Mouse (Mus musculus) lung, embryonic 15.5 days (tissue): ENCODE measurements around the gene Vmn1r213. TPM values are rescaled to one million over a fixed set of nuclear protein-coding genes. Genes with fewer than 3 reads are reported as not detected.

Source experiments
- ATAC-seq: fragments of 200-750 bp; cut with Nextera tagmentation; 2 replicates; pipeline ENCODE4 v1.8.0; 2017; ENCODE audit warnings: moderate number of reproducible peaks, borderline replicate concordance; ENCODE audit not compliant: low FRiP score, low TSS enrichment; ENCODE audit errors: extremely low read depth
- H3K27ac ChIP-seq: fragments of 300-500 bp; sonication (generic); 2 replicates; pipeline ENCODE4 v1.5.1; 2015; ENCODE audit warnings: moderate library complexity, mild to moderate bottlenecking, inconsistent platforms
- H3K27me3 ChIP-seq: fragments of 300-500 bp; sonication (generic); 2 replicates; pipeline ENCODE4 v1.6.1; 2015; ENCODE audit warnings: inconsistent platforms
- H3K36me3 ChIP-seq: fragments of 300-500 bp; sonication (generic); 2 replicates; pipeline ENCODE4 v1.6.1; 2015; ENCODE audit warnings: inconsistent platforms
- H3K4me1 ChIP-seq: fragments of 300-500 bp; sonication (generic); 2 replicates; pipeline ENCODE4 v1.6.1; 2015; ENCODE audit warnings: inconsistent platforms
- H3K4me2 ChIP-seq: fragments of 300-500 bp; sonication (generic); 2 replicates; pipeline ENCODE4 v1.6.1; 2015; ENCODE audit warnings: inconsistent platforms, mild to moderate bottlenecking, moderate library complexity
- H3K4me3 ChIP-seq: fragments of 300-500 bp; sonication (generic); 2 replicates; pipeline ENCODE4 v1.5.1; 2015; ENCODE audit warnings: mild to moderate bottlenecking, inconsistent platforms
- H3K9ac ChIP-seq: fragments of 300-500 bp; sonication (generic); 2 replicates; pipeline ENCODE4 v1.6.1; 2015; ENCODE audit warnings: inconsistent platforms
- H3K9me3 ChIP-seq: fragments of 300-500 bp; sonication (generic); 2 replicates; pipeline ENCODE4 v1.6.1; 2016; ENCODE audit warnings: inconsistent platforms
- WGBS: fragments of 180-500 bp; shearing (Covaris S2); methylation state at CpG from one replicate; pipeline ENCODE4 v1.1.7; 2015; 5-methylcytosine and 5-hydroxymethylcytosine counted together
- polyA plus RNA-seq: library from polyadenylated mRNA; unstranded; fragments of >200 nt; fragmentation: Nextera tagmentation; extraction: Ambion mirVana; gene quantifications from 2 replicates; pipeline ENCODE4 v1.2.1, GENCODE M21; 2015

Vmn1r213 gene
- polyA plus RNA-seq: not detected in 2 replicates

DNA sequence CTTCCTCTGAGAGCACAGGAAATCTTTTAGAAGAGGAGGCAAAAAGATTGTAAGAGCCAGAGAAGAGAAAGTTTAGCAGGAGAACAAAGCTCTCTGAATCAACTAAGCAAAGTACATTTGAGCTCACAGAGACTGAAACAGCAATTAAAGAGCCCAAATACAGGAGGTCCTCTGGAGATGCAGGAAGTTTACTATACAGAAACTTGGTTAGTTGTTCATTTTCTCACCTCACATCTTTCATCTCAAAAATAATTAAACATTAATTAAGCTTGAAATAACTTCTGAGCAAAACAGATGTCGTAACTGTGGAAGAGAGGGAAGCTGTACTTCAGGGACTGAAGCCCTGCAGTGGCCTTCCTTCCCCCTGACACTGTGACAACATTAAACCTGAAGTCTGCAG is at the start of gene Vmn1r213:
Vmn1r213 (plus strand) TSS at position 301 of the 400 bp plus-strand sequence.
- WGBS: 65% methylated on average over 1 of the region's 1 CpGs
- H3K36me3 ChIP-seq: no peaks in the 10 kb centered on the region
- no peak within 1 kb of the TSS for H3K9ac ChIP-seq
- no peak within 1 kb of the TSS for H3K4me2 ChIP-seq
- no peak within 1 kb of the TSS for H3K27ac ChIP-seq
- H3K4me1 ChIP-seq: no peaks in the 10 kb centered on the region
- H3K9me3 ChIP-seq: no peaks in the 10 kb centered on the region
- H3K4me3 ChIP-seq: no peak within 1 kb of the TSS
- no peak for ATAC-seq
- no peaks in the 10 kb centered on the region for H3K27me3 ChIP-seq

DNA sequence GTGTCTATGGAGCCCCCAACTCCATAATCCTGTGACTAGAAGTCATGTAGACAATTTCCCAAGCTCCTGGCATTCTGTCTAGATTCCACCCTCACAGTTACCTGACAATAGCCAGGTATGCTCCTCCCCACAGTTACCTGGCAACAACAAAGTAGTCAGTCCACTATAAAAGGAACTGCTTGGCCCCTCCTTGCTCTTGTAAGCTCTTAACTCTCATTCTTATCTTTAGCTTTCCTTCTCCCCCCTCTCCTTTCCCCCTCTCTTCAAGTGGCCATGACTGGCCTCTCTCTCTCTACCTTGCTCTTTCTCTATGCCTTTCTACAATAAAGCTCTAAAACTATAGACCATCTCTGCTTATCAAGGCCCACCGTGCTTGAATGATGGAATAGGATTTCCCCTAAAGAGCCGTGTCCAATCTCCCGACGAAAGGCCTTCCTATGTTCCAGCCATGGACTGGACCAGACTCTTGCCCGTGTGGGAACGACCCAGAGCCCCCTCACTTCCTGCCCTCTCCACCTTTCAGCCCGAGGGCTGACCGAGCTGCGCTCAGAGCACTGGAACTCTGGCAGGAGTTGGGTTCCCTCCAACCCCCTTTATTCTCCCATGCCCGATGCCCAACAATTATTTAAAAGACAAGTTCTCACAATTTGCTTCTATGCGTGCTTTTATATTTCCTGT is 17.1 kb upstream of the Vmn1r213 start:
- no peaks in the 10 kb centered on the region for H3K4me1 ChIP-seq
- 66% methylated on average over 11 of the region's 11 CpGs for WGBS
- H3K36me3 ChIP-seq: no peaks in the 10 kb centered on the region
- no peaks in the 10 kb centered on the region for H3K9me3 ChIP-seq
- no peak overlapping the region for H3K27ac ChIP-seq
- H3K4me3 ChIP-seq: no peak overlapping the region
- H3K27me3 ChIP-seq: no peaks in the 10 kb centered on the region
- no peak overlapping the region for H3K4me2 ChIP-seq
- ATAC-seq: peak; percentile 77
- no peak overlapping the region for H3K9ac ChIP-seq

DNA sequence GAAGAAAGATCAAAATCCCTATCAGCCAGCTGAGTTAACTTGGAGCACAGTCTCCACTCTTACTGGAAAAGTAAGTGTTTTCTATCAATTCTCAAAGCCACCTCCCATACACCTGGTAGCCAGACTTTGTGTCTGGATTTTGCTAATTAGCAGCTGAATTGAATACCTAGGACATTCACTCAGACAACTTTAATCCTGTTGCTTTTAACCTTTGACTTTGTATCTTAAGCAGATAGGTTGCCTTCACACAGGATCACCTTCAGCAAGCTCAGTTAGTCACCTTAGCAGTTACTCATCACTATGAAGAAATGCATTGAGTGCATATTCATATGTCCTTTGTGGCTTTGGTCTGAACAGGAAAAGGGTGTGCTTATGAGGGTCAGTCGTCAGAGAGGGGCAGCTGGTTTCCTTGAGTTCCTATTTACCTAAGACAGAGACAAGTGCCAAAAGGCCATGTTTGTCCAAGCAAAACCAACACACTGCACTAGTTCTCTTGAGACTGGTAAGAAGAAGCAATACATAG is 15.2 kb upstream of the Vmn1r213 start:
- Histone ChIP-seq H3K27ac (no peak overlapping the region), H3K4me3 (no peak overlapping the region), H3K4me1 (no peaks in the 10 kb centered on the region), H3K4me2 (no peak overlapping the region), H3K27me3 (no peaks in the 10 kb centered on the region), H3K9me3 (no peaks in the 10 kb centered on the region), H3K36me3 (no peaks in the 10 kb centered on the region), H3K9ac (no peak overlapping the region)
- 41% methylated on average over 1 of the region's 1 CpGs for WGBS
- no peak for ATAC-seq

DNA sequence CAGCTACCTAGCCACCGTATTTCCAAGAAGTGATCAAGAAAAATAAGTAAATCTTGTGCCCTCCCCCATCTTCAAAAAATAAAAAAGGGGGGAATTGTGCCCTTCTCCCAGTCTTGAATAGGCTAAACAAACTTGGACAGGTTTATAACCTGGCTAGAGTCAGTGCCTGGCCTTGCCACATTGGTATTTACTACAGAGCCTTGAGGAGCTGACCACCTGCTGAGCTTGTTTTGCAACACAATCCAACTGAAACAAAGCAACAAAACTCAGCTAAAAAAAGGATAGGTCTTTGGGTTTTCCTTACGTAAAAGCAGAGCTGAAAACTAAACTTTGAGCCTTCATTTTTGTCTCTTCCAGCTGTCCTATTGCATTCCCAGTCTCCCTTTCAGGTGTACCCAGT is 14.7 kb upstream of the Vmn1r213 start:
- no peaks in the 10 kb centered on the region for H3K9me3 ChIP-seq
- no peaks in the 10 kb centered on the region for H3K27me3 ChIP-seq
- H3K9ac ChIP-seq: no peak overlapping the region
- no peak overlapping the region for H3K4me3 ChIP-seq
- 55% methylated on average over 2 of the region's 2 CpGs for WGBS
- H3K4me1 ChIP-seq: no peaks in the 10 kb centered on the region
- H3K27ac ChIP-seq: no peak overlapping the region
- no peak for ATAC-seq
- H3K4me2 ChIP-seq: no peak overlapping the region
- H3K36me3 ChIP-seq: no peaks in the 10 kb centered on the region

DNA sequence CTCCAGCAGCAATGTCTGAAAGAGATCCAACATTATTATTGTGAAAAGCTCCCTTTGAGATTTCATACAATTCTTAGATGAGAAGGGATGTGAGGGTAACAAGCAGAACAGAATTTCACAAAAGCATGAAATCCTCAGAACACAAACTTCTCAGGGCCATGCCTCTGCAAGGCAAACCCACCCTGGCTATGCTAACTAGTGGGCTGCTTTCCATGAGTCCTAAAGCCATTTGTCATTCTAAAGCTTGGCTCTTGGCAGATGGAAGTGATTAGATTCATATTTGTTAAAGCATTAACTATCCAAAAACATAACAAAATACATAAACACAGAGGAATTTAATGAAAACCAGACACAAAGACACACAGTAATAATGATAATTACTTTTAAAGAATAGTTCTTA is 10.7 kb downstream of the Vmn1r213 start:
- H3K4me2 ChIP-seq: no peak overlapping the region
- ATAC-seq: no peak
- H3K9ac ChIP-seq: no peak overlapping the region
- H3K36me3 ChIP-seq: no peaks in the 10 kb centered on the region
- no peak overlapping the region for H3K27ac ChIP-seq
- H3K4me1 ChIP-seq: no peaks in the 10 kb centered on the region
- H3K4me3 ChIP-seq: no peak overlapping the region
- H3K27me3 ChIP-seq: no peaks in the 10 kb centered on the region
- no peaks in the 10 kb centered on the region for H3K9me3 ChIP-seq

DNA sequence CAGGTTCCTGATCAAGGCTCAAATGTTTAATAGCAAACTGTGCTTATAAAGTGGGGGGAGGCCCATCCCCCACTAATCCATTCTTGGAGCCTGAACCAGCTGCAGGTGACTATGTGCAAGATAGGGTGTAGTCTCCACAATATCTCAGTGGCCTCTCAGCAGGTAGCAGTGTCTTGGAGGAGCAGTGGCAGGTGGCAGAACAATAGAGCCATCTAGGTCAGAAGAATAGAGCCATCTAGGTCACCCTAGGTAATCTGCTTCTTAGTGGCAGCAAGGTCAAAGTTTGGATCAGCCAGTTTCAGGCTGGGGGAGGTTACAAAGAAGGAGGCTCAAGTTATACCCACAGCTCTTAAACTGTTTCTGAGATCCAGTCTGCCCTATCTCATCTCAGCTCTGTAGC is 17.4 kb downstream of the Vmn1r213 start:
- no peak overlapping the region for H3K4me2 ChIP-seq
- no peaks in the 10 kb centered on the region for H3K27me3 ChIP-seq
- ATAC-seq: no peak
- no peak overlapping the region for H3K4me3 ChIP-seq
- no peaks in the 10 kb centered on the region for H3K4me1 ChIP-seq
- no peaks in the 10 kb centered on the region for H3K36me3 ChIP-seq
- no peak overlapping the region for H3K27ac ChIP-seq
- H3K9ac ChIP-seq: no peak overlapping the region
- no peaks in the 10 kb centered on the region for H3K9me3 ChIP-seq

DNA sequence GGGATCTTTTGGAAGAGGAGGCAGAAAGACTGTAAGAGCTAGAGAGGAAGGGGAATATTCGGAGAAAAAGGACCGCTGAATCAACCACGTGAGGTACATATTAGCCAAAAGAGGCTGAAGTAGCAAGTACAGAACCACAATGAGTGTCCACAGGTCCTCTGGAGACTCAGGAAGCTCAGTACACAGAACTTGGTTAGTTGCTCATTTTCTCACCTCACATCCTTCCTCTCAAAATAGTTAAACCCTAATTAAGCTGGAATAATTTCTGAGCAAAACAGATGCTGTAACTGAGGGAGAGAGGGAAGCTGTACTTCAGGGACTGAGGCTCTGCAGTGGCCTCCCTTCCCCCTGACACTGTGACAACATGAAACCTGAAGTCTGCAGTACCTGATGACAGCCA is 22.7 kb downstream of the Vmn1r213 start, which contains the start of gene Vmn1r214:
Vmn1r214 (plus strand) TSS at position 301 of the 400 bp plus-strand sequence.
- H3K27ac ChIP-seq: no peak within 1 kb of the TSS
- WGBS: 88% methylated on average over 3 of the region's 3 CpGs
- H3K4me2 ChIP-seq: no peak within 1 kb of the TSS
- H3K27me3 ChIP-seq: no peaks in the 10 kb centered on the region
- ATAC-seq: no peak
- H3K36me3 ChIP-seq: no peaks in the 10 kb centered on the region
- no peak within 1 kb of the TSS for H3K9ac ChIP-seq
- H3K4me3 ChIP-seq: no peak within 1 kb of the TSS
- H3K9me3 ChIP-seq: no peaks in the 10 kb centered on the region
- no peaks in the 10 kb centered on the region for H3K4me1 ChIP-seq

DNA sequence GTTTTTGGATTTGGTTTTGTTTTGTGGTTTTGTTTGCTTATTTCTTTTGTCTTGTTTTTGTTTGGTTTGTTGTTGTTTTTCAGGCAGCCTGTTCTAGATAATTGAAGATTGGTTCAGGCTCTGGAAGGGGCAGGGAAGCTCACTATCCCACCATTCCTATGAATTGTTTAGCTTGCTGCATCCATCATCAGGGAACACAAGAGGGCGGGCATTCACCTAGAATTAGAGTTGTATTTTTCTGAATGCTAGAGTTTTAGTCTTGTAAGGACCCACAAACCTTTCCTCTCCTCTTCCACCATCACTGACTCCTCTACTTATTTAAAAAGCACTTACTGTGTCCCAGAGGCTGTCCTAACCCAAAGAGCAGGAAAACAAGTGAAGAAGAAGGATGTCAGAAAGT is 50.3 kb downstream of the Vmn1r213 start:
- WGBS: 30% methylated on average over 1 of the region's 1 CpGs

More for the DNA sequence above, 50.3 kb downstream of the Vmn1r213 start:
- Histone ChIP-seq H3K27me3 (no peaks in the 10 kb centered on the region), H3K27ac (no peak overlapping the region), H3K9ac (no peak overlapping the region), H3K4me3 (no peak overlapping the region), H3K4me1 (no peaks in the 10 kb centered on the region), H3K9me3 (no peaks in the 10 kb centered on the region), H3K36me3 (no peaks in the 10 kb centered on the region), H3K4me2 (no peak overlapping the region)
- no peak for ATAC-seq

Other genes starting within 250 kb of the Vmn1r213 start
- not detected in 2 replicates for gene Vmn1r208, start 230.3 kb upstream of the Vmn1r213 start, polyA plus RNA-seq
- not detected in 2 replicates for gene Vmn1r209, start 198.0 kb upstream of the Vmn1r213 start, polyA plus RNA-seq
- gene Vmn1r210, start 176.3 kb upstream of the Vmn1r213 start, polyA plus RNA-seq: not detected in 2 replicates
- gene Vmn1r211, start 150.1 kb upstream of the Vmn1r213 start, polyA plus RNA-seq: not detected in 2 replicates
- not detected in 2 replicates for gene Vmn1r212, start 123.5 kb upstream of the Vmn1r213 start, polyA plus RNA-seq
- not detected in 2 replicates for gene Vmn1r214, start 22.8 kb downstream of the Vmn1r213 start, polyA plus RNA-seq
- gene Vmn1r215, start 60.4 kb downstream of the Vmn1r213 start, polyA plus RNA-seq: not detected in 2 replicates
- not detected in 2 replicates for gene Vmn1r217, start 110.6 kb downstream of the Vmn1r213 start, polyA plus RNA-seq
- gene Vmn1r218, start 125.5 kb downstream of the Vmn1r213 start, polyA plus RNA-seq: not detected in 2 replicates
- gene Vmn1r219, start 151.7 kb downstream of the Vmn1r213 start, polyA plus RNA-seq: 0.02 TPM in 1 of 2 replicates, not detected in the other
- not detected in 2 replicates for gene Vmn1r220, start 180.3 kb downstream of the Vmn1r213 start, polyA plus RNA-seq
- not detected in 2 replicates for gene Vmn1r221, start 206.5 kb downstream of the Vmn1r213 start, polyA plus RNA-seq
- gene Vmn1r222, start 228.3 kb downstream of the Vmn1r213 start, polyA plus RNA-seq: not detected in 2 replicates
- not detected in 2 replicates for gene Vmn1r223, start 239.5 kb downstream of the Vmn1r213 start, polyA plus RNA-seq